ENCODE assay signal across 10 mouse cellular contexts in the genomic region with DNA sequence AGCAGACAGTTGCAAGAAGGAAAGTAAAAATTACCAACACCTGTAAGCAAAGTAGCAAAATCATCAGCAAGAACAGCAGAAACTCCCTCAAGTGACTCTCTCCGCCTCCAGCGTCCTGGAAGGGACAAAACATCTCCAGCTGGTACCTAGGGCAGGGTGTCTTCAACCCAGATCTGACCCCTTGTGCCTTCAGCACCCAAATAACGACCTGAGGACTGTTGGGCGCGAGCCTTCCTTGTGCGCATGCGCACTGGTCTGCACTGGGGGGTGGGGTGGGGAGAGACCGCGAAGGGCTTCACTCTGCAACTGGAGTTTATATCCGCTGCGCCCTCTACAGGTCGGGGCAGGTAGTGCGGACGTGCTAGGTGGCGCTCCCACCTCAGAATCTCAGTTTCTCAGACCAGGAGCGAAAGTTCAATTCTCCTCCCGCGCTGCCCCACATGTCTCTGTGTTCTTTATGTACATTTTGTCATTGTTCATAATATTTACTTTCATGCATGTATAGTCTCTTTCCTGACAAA. TPM values are rescaled to one million over a fixed set of nuclear protein-coding genes. Genes with fewer than 3 reads are reported as not detected.
DNase-seq lines count a peak whose midpoint lies in the region; ATAC-seq and TF ChIP-seq lines count a peak whose summit lies in the region.
"Had no signal": no experiment of that assay in that cellular context is flagged by ENCODE, and none has a peak within 500 bp of the region (broad histone marks: within the 10 kb centered on the region; RNA-seq: fewer than 3 reads in every experiment).

No protein-coding gene starts in this region.

- no peak for TF ChIP-seq POLR2A in liver, adult 2 months (IDR thresholded peaks at IDR 0.05; ENCODE audit: extremely low read depth, insufficient read depth, low read length)

- peak; percentile 70 for TF ChIP-seq CTCF in liver, adult 2 months (IDR thresholded peaks at IDR 0.05; ENCODE audit: low read depth, low read length)
- peak; percentile 62 for TF ChIP-seq CTCF in lung, postnatal 0 days (IDR thresholded peaks at IDR 0.05)

- H3K36me3 ChIP-seq in liver, adult 2 months (ENCODE audit: control insufficient read depth, insufficient read depth, low read length), result no peaks in the 10 kb centered on the region
- no peaks in the 10 kb centered on the region for H3K36me3 ChIP-seq in liver, embryonic 11.5 days (ENCODE audit: control insufficient read depth, insufficient read depth, low read length)
- H3K36me3 ChIP-seq in lung, postnatal 0 days (ENCODE audit: insufficient read depth, low read length), result no peaks in the 10 kb centered on the region
- no peaks in the 10 kb centered on the region for H3K36me3 ChIP-seq in forebrain, embryonic 15.5 days
- H3K36me3 ChIP-seq: embryonic facial prominence, embryonic 13.5 days; midbrain, embryonic 13.5 days had no signal

- H3K79me2 ChIP-seq in liver, adult 2 months (ENCODE audit: control insufficient read depth, insufficient read depth, low read length), result no peaks in the 10 kb centered on the region

- H3K4me2 ChIP-seq in liver, embryonic 11.5 days, result no peak overlapping the region
- no peak overlapping the region for H3K4me2 ChIP-seq in lung, postnatal 0 days (replicated peaks; ENCODE audit: low read depth, low read length)
- H3K4me2 ChIP-seq in forebrain, embryonic 15.5 days (replicated peaks), result no peak overlapping the region

- no peak for ATAC-seq in liver, embryonic 11.5 days (replicated peaks; ENCODE audit: low FRiP score)
- no peak; the same call in 1 of the 2 replicates for ATAC-seq in lung, postnatal 0 days
- ATAC-seq in forebrain, embryonic 15.5 days (replicated peaks), result no peak

- peak; percentile 23 for DNase-seq in adrenal gland, adult 2 months
- DNase-seq in adrenal gland, adult 8-10 months, result no peak
- DNase-seq in liver, adult 2 months (ENCODE audit: extremely low read depth, low read depth, low spot score), result peak; percentile 12
- no peak for DNase-seq in liver, embryonic 11.5 days (ENCODE audit: low spot score)
- DNase-seq in lung, postnatal 0 days (ENCODE audit: low spot score), result no peak
- peak; percentile 29 to 30 for DNase-seq in thymus, postnatal 36 days
- DNase-seq in cerebellum, adult 18-20 months, result no peak

- TF ChIP-seq EP300 in lung, postnatal 0 days (IDR thresholded peaks at IDR 0.05), result no peak

- H3K27ac ChIP-seq in liver, adult 2 months (replicated peaks; ENCODE audit: insufficient read depth, low read depth, low read length), result no peak overlapping the region
- H3K27ac ChIP-seq in liver, embryonic 11.5 days (ENCODE audit: low read depth, low read length), result no peak overlapping the region
- no peak overlapping the region for H3K27ac ChIP-seq in lung, postnatal 0 days (ENCODE audit: low read length)
- H3K27ac ChIP-seq in forebrain, embryonic 15.5 days (replicated peaks), result no peak overlapping the region
- H3K27ac ChIP-seq: embryonic facial prominence, embryonic 13.5 days; midbrain, embryonic 13.5 days had no signal

- no peaks in the 10 kb centered on the region for H3K9me3 ChIP-seq in liver, embryonic 11.5 days (ENCODE audit: control insufficient read depth, low read length)
- H3K9me3 ChIP-seq in lung, postnatal 0 days (ENCODE audit: low read length), result no peaks in the 10 kb centered on the region
- no peaks in the 10 kb centered on the region for H3K9me3 ChIP-seq in forebrain, embryonic 15.5 days
- H3K9me3 ChIP-seq: embryonic facial prominence, embryonic 13.5 days; midbrain, embryonic 13.5 days had no signal

- peaks cover 2% of the 10 kb centered on the region; the same call in 1 of the 2 replicates for H3K4me1 ChIP-seq in liver, adult 2 months (ENCODE audit: control insufficient read depth, insufficient read depth, low read length)
- no peaks in the 10 kb centered on the region for H3K4me1 ChIP-seq in liver, embryonic 11.5 days (replicated peaks; ENCODE audit: control insufficient read depth, insufficient read depth, low read length)
- H3K4me1 ChIP-seq in lung, postnatal 0 days (ENCODE audit: insufficient read depth, low read depth, low read length), result no peaks in the 10 kb centered on the region
- peaks cover 7% of the 10 kb centered on the region for H3K4me1 ChIP-seq in forebrain, embryonic 15.5 days

- 78% methylated on average over 18 of the region's 18 CpGs for WGBS in liver, adult 2 months
- WGBS in liver, embryonic 11.5 days, result 69% methylated on average over 18 of the region's 18 CpGs
- WGBS in lung, postnatal 0 days, result 80% methylated on average over 18 of the region's 18 CpGs
- WGBS in forebrain, embryonic 15.5 days, result 78% methylated on average over 18 of the region's 18 CpGs

- H3K9ac ChIP-seq in liver, adult 2 months (ENCODE audit: low read depth, low read length), result no peak overlapping the region
- no peak overlapping the region for H3K9ac ChIP-seq in liver, embryonic 11.5 days (ENCODE audit: low read depth, low read length)
- no peak overlapping the region for H3K9ac ChIP-seq in lung, postnatal 0 days (replicated peaks; ENCODE audit: low read depth)
- no peak overlapping the region for H3K9ac ChIP-seq in forebrain, embryonic 15.5 days (replicated peaks)
- H3K9ac ChIP-seq: midbrain, embryonic 13.5 days had no signal

- no peak overlapping the region for H3K4me3 ChIP-seq in liver, adult 2 months (ENCODE audit: insufficient read depth, low read depth, low read length)
- no peak overlapping the region for H3K4me3 ChIP-seq in liver, embryonic 11.5 days (ENCODE audit: low read depth, low read length)
- H3K4me3 ChIP-seq in lung, postnatal 0 days (ENCODE audit: low read depth, low read length), result no peak overlapping the region
- no peak overlapping the region for H3K4me3 ChIP-seq in forebrain, embryonic 15.5 days
- H3K4me3 ChIP-seq: embryonic facial prominence, embryonic 13.5 days had no signal

- no peaks in the 10 kb centered on the region for H3K27me3 ChIP-seq in liver, adult 2 months (ENCODE audit: control insufficient read depth, insufficient read depth, low read length)
- H3K27me3 ChIP-seq in liver, embryonic 11.5 days (replicated peaks; ENCODE audit: control insufficient read depth, insufficient read depth, low read length), result no peaks in the 10 kb centered on the region
- H3K27me3 ChIP-seq in lung, postnatal 0 days (replicated peaks; ENCODE audit: insufficient read depth, low read length), result no peaks in the 10 kb centered on the region
- H3K27me3 ChIP-seq in forebrain, embryonic 15.5 days, result no peaks in the 10 kb centered on the region
- H3K27me3 ChIP-seq: embryonic facial prominence, embryonic 13.5 days; midbrain, embryonic 13.5 days had no signal

RNA-seq across cellular contexts. Expression of a gene that starts 12.5 kb away (rescaled TPM):
- not detected for total RNA-seq in adrenal gland, adult 2 months (2021)
- polyA plus RNA-seq in adrenal gland, adult 2 months (2012; rRNA removed), result not detected in 2 replicates
- not detected for total RNA-seq in adrenal gland, adult 8-10 months (2022)
- not detected in 2 replicates for total RNA-seq in liver, adult 2 months (2014; rRNA removed)
- not detected in 2 replicates for polyA plus RNA-seq in liver, adult 2 months (2012; rRNA removed)
- not detected in 2 replicates for polyA plus RNA-seq in liver, embryonic 11.5 days (2014; fragmentation: Nextera tagmentation; extraction: Ambion mirVana)
- not detected in 2 replicates for polyA plus RNA-seq in lung, postnatal 0 days (2015; fragmentation: Nextera tagmentation; extraction: Ambion mirVana)
- polyA plus RNA-seq in forebrain, embryonic 15.5 days (2015; fragmentation: Nextera tagmentation; extraction: Ambion mirVana), result not detected in 2 replicates
- polyA plus RNA-seq: embryonic facial prominence, embryonic 13.5 days; midbrain, embryonic 13.5 days had no signal

RNA-seq across cellular contexts. Expression of a gene that starts 25.0 kb away (rescaled TPM):
- 1 to 10 TPM in 1 of 2 experiments, under 1 TPM in 1; 0.78 to 1.6 TPM for total RNA-seq in adrenal gland, adult 2 months (2021)
- 1.7 and 1.9 TPM in 2 replicates for polyA plus RNA-seq in adrenal gland, adult 2 months (2012; rRNA removed)
- 1 to 10 TPM in 3 of 4 experiments, under 1 TPM in 1; 0.75 to 2.9 (median 2.3) TPM for total RNA-seq in adrenal gland, adult 8-10 months (2022)
- under 0.01 and 0.20 TPM in 2 replicates for total RNA-seq in liver, adult 2 months (2014; rRNA removed)
- not detected in 2 replicates for polyA plus RNA-seq in liver, adult 2 months (2012; rRNA removed)
- 66.5 and 73.2 TPM in 2 replicates for polyA plus RNA-seq in liver, embryonic 11.5 days (2014; fragmentation: Nextera tagmentation; extraction: Ambion mirVana)
- polyA plus RNA-seq in lung, postnatal 0 days (2015; fragmentation: Nextera tagmentation; extraction: Ambion mirVana), result 0.40 and 0.84 TPM in 2 replicates
- polyA plus RNA-seq in forebrain, embryonic 15.5 days (2015; fragmentation: Nextera tagmentation; extraction: Ambion mirVana), result 224 and 230 TPM in 2 replicates

RNA-seq across cellular contexts. Expression of a gene that starts 42.0 kb away (rescaled TPM):
- 100 to 1,000 TPM in 1 of 2 experiments, 10 to 100 TPM in 1; 82.3 to 174 TPM for total RNA-seq in adrenal gland, adult 2 months (2021)
- polyA plus RNA-seq in adrenal gland, adult 2 months (2012; rRNA removed), result 73.5 and 104 TPM in 2 replicates
- total RNA-seq in adrenal gland, adult 8-10 months (2022), result 100 to 1,000 TPM in 3 of 4 experiments, 10 to 100 TPM in 1; 99.2 to 142 (median 122) TPM
- 26.1 and 37.7 TPM in 2 replicates for total RNA-seq in liver, adult 2 months (2014; rRNA removed)
- polyA plus RNA-seq in liver, adult 2 months (2012; rRNA removed), result 19.6 and 28.9 TPM in 2 replicates
- polyA plus RNA-seq in liver, embryonic 11.5 days (2014; fragmentation: Nextera tagmentation; extraction: Ambion mirVana), result 58.7 and 59.9 TPM in 2 replicates
- polyA plus RNA-seq in lung, postnatal 0 days (2015; fragmentation: Nextera tagmentation; extraction: Ambion mirVana), result 32.0 and 44.3 TPM in 2 replicates
- 42.7 and 47.9 TPM in 2 replicates for polyA plus RNA-seq in forebrain, embryonic 15.5 days (2015; fragmentation: Nextera tagmentation; extraction: Ambion mirVana)

Comparison
In these comparisons a context has a peak if more than half of its experiments do, and no peak if none do; other contexts are left out.
1. DNase-seq: peak in adrenal gland, adult 2 months (single experiment), liver, adult 2 months (single experiment) and thymus, postnatal 36 days (2 of 2); none in adrenal gland, adult 8-10 months (single experiment), liver, embryonic 11.5 days (single experiment), lung, postnatal 0 days (single experiment) and cerebellum, adult 18-20 months (0 of 2).
2. RNA of a gene that starts 25.0 kb away (polyA plus RNA-seq): 224 to 230 TPM in forebrain, embryonic 15.5 days and 66.5 to 73.2 TPM in liver, embryonic 11.5 days; 1.7 to 1.9 TPM in adrenal gland, adult 2 months, 0.40 to 0.84 TPM in lung, postnatal 0 days and not detected in liver, adult 2 months; every median in the first group is over 10 times any median in the second.